Mouse (Mus musculus) neutrophil, adult 5-6 weeks (primary cell): ENCODE results near the gene Srd5a2. TPM values are rescaled to one million over a fixed set of nuclear protein-coding genes. Genes with fewer than 3 reads are reported as not detected.

Experiments used
- ATAC-seq: fragments of 151-379, 151-347 bp; 2 replicates; pipeline ENCODE4 v1.8.0; 2017; ENCODE audit warnings: mild to moderate bottlenecking, moderate TSS enrichment; ENCODE audit not compliant: insufficient number of reproducible peaks, poor library complexity, low FRiP score, severe bottlenecking; ENCODE audit errors: extremely low read depth
- total RNA-seq: library from RNA; stranded (forward); fragments of 200-1000 nt; gene quantifications from 2 replicates; pipeline ENCODE4 v1.2.3, GENCODE M21; 2017

Srd5a2 gene
- total RNA-seq, 1 experiment from 2014 or later = not detected

DNA sequence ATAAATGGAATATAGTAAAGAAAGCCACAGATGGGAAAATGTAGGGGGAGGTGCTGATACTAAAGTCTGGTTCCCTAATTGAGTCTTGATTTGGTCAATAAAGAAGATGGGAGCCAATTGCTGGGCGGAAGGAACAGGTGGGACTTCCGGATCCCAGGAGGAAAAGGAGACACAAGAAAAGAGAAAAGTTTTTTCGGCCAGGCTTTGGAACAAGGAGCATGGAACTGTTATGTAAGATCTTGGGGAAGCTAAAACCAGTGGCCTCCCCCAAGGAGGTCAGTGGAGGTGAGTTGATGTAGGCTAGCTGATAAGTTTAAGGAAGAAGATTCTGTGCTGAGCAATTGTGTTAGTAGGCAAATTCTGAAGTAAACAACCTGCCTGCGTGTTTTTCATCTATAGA is 56.5 kb downstream of the Srd5a2 start:
- ATAC-seq = no peak

DNA sequence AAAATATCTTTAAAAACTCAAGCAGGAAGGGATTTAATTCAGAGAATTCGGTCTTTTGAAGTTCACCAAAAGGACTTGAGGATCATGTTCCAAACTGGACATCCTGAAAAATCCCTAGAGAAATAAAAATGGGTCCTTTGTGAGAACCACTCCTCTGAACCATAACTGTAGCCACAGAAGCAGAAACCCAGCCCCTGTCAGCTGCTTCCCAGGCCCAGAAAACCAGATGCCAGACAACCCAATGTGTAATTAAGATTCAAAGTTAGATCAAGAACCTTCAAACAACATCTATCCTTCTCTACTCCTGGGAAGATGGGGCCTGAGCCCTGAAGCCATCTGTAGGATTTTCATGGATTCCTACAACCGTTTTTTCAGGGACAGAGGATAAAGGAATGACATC is 61.1 kb downstream of the Srd5a2 start:
- ATAC-seq = no peak

DNA sequence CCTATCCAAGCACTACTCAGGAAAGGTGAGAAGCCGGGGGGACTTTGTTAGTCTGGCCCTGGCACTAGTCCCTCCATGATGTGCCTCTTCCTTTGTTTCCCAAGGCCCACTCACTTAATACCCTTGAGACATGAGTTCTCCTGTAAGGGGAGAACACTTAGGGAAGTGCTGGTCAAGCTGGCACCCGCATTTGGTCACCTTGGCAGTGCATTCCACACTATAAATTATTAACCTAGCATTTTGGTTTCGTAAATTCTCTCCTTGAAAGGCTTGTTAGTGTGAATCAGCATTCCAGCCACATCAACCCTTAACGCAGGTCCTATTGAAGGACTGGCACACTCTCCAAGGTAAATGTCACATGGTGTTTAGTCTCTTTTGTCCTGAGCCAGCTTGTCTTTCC is 61.8 kb downstream of the Srd5a2 start:
- no peak for ATAC-seq

DNA sequence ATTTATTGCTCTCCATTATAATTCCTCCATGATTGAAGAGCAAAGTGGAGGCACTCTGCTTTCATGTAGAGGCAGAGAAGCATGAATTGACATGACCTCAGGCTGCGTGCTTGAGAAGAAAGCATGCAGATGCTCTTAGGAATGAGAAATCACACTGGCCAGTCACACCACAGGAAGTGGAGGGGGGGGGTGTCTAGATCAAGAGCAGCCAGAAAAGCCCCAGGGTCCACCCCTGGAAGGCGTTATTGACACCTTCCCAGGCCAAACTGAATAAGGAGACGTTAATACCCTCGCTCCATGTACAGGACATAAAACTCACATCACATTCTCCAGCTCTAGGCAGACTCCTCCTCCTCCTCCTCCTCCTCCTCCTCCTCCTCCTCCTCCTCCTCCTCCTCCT is 63.2 kb downstream of the Srd5a2 start:
- no peak for ATAC-seq

DNA sequence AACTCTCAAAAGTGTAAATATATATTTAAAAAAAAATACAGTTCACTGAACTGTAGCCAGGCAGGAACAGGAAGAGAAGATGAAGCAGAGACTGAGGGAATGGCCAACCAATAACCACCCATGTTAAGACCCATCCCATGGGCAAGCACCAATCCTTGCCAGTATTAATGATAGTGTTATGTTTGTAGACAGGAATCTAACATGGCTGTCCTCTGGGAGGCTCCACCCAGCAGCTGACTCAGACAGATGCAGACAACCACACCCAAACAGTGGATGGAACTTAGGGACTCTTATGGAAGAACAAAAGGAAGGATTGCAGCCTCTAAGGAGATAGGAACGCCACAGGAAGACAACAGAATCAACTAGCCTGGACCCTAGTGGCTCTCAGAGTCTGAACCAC is 64.8 kb downstream of the Srd5a2 start:
- ATAC-seq = no peak

DNA sequence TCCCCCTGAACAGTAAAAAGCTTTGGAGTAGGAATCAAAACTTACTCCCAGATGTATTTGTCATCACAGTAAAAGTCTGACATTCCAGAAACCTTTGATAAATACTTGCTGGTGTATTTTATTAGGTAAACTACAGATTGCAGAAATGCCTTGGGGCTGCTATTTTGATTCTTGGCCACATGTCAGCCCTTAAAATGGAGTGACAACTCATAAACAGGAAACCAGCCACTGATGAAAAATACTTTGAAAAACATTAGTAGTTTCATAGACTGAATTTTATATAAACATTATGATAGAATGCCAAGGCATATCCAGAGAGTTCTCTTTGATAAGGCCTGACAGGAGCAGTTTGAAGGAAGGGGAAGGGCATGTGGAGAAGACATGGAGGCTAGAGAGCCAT is 71.7 kb downstream of the Srd5a2 start:
- no peak for ATAC-seq

DNA sequence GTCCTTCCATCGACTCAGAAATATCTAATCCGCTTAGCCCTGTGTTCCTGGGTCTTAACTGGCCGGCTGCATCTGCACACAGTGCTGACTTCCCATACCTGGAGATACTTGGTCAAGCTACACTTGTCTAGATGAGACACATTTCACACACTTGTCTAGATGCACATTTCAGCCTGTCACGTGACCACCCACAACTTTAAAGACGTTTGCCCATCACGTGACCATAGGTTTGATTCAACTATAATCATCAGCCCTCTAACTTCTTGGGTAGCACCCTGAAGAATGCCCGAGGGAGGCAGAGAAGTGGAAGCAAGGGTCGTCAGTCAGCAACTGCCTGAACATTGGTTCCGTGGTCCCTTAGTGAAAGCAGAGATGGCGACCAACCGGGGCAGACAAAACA is 75.1 kb downstream of the Srd5a2 start:
- no peak for ATAC-seq

DNA sequence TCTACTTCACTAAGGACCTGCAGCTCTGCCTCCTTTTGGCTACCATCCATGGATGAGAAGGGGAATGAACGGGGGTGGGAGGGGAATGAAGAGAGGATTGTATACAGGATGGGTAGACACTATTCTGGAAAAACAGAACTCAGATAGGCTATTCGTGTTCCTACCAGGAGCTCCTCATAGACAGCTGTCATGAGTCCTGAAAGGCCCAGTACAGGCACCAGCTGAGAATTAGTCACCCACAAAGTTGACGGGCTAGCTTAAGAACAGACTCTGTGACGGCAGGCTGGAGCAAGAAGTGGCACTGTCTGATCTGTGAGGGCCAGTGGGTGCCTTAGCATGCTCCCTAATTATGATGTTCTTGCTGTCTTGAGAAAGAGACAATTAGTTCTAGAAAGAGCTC is 76.4 kb downstream of the Srd5a2 start:
- no peak for ATAC-seq

DNA sequence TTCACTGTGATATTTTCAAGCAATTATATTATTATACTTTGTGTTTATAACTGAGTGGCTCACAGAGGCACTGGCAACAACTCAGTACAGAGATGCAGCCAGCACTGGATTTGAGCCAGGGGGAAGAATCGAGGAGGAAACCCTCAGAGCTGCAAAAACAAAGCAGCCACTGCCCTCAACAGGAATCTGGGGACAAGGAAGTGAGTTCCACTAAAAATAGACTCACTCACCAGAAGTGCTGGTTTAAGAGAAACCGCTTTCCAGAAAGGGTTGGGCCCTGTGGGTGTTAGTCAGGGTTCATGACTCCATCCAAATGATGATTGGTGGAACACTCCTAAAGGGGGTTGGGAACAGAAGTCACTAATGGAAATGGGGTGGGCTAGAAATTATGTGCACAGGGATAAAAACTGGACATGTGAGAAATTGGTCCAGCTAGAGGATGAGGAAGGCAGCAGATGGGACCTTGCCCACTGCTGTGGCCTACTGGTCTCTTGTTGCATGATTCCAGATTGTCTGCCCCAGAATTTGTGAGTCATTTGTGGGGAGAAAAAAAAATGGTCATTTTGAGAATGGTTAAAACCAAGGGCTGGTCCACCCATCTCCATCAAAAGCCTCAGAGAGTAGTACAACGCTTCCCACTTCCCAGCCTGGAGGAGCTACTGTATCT is 77.2 kb downstream of the Srd5a2 start:
- ATAC-seq = no peak

Other genes with a start within 250 kb of the Srd5a2 start
- gene Ehd3, start 243.8 kb downstream of the Srd5a2 start, total RNA-seq = 6.3 and 10.1 TPM in 2 replicates
- gene Xdh, start 97.7 kb downstream of the Srd5a2 start, total RNA-seq = 248 and 254 TPM in 2 replicates
- 34.4 and 35.7 TPM in 2 replicates for gene Memo1, start 247.6 kb upstream of the Srd5a2 start, total RNA-seq